In the genomic region with DNA sequence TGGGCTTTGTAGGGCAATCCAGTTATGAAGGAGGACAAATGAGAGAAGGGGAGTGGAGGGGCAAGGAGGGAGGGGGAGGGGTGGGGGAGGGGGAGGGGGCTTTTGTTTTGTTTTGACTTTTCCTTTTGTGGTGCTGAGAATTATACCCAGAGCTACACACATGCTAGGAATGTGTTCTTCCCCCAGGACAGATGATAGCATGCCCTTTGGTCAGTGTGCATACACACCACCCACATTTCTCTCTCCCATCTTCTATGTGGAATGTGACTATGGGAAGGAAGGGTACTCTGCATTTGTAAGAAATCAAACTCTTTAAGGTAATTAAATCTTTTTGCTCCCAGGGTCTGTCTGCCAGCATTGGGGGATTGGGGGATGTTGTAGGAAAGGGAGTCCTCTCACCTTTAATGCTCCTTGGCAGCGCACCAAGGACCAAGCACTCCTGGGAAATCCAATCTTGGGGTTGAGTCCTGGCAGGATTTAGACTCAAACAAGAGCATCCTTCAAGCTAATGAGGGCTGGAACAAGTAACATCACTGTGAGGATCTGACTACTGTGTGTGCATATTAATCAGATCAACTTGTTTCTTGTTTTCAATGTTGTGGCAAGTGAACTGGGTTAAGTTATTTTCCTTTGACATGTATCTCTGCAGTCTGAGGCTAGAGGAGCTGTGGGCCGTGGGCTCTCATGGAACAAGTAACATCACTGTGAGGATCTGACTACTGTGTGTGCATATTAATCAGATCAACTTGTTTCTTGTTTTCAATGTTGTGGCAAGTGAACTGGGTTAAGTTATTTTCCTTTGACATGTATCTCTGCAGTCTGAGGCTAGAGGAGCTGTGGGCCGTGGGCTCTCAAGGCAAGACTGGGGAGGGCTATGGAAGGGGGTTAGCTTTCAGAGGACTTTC, we compare ENCODE assay signal across 11 mouse cellular contexts. TPM values are rescaled to one million over a fixed set of nuclear protein-coding genes. Genes with fewer than 3 reads are reported as not detected.
DNase-seq lines count a peak whose midpoint lies in the region; ATAC-seq and TF ChIP-seq lines count a peak whose summit lies in the region.
"Not testable (repeated sequence)": the region's sequence is repeated elsewhere in the genome, so short reads cannot be mapped to it uniquely, and the experiment has no call there.
"Had no signal": no experiment of that assay in that cellular context is flagged by ENCODE, and none has a peak within 500 bp of the region (broad histone marks: within the 10 kb centered on the region; RNA-seq: fewer than 3 reads in every experiment).

No protein-coding gene starts in this region.

- H3K9me3 ChIP-seq in forebrain, embryonic 12.5 days; hindbrain, embryonic 14.5 days (ENCODE audit: control insufficient read depth, low read length); midbrain, embryonic 14.5 days (ENCODE audit: control insufficient read depth, low read length); neural tube, embryonic 14.5 days (ENCODE audit: control insufficient read depth, low read length): not testable (repeated sequence)

- not testable (repeated sequence) for TF ChIP-seq CTCF in layer of hippocampus, adult 2 months (conservative IDR thresholded peaks at IDR 0.05)

- not testable (repeated sequence) for H3K36me3 ChIP-seq in forebrain, embryonic 12.5 days (replicated peaks); hindbrain, embryonic 14.5 days (replicated peaks; ENCODE audit: control insufficient read depth, insufficient read depth); midbrain, embryonic 14.5 days (ENCODE audit: control insufficient read depth, insufficient read depth, low read length); neural tube, embryonic 14.5 days (ENCODE audit: control insufficient read depth, insufficient read depth, low read length)

- not testable (repeated sequence) for H3K4me3 ChIP-seq in forebrain, embryonic 12.5 days (replicated peaks); hindbrain, embryonic 14.5 days (replicated peaks; ENCODE audit: low read length); layer of hippocampus, adult 2 months; midbrain, embryonic 14.5 days (replicated peaks; ENCODE audit: low read depth, low read length); neural tube, embryonic 14.5 days (ENCODE audit: low read depth, low read length)

- intact Hi-C loops in left cerebral cortex, postnatal 10 days (cut with DNase I), result not testable (repeated sequence)

- H3K4me2 ChIP-seq in forebrain, embryonic 12.5 days; hindbrain, embryonic 14.5 days (replicated peaks); midbrain, embryonic 14.5 days (ENCODE audit: low read length); neural tube, embryonic 14.5 days (ENCODE audit: low read depth, low read length): not testable (repeated sequence)

- H3K27me3 ChIP-seq in forebrain, embryonic 12.5 days; hindbrain, embryonic 14.5 days (ENCODE audit: control insufficient read depth, insufficient read depth, low read length); midbrain, embryonic 14.5 days (ENCODE audit: control insufficient read depth, insufficient read depth, low read length); neural tube, embryonic 14.5 days (ENCODE audit: control insufficient read depth, insufficient read depth, low read length): not testable (repeated sequence)

- ATAC-seq in forebrain, embryonic 12.5 days (ENCODE audit: low FRiP score), result peak; percentile 65
- peak; percentile 58 for ATAC-seq in frontal cortex, adult (ENCODE audit: low TSS enrichment)
- ATAC-seq in hindbrain, embryonic 14.5 days (ENCODE audit: low FRiP score), result peak; percentile 84; the same call in 1 of the 2 replicates
- not testable (repeated sequence) for ATAC-seq in midbrain, embryonic 14.5 days (ENCODE audit: low FRiP score, low TSS enrichment)
- ATAC-seq in neural tube, embryonic 14.5 days (ENCODE audit: low read depth), result peak; percentile 82

- WGBS in forebrain, embryonic 12.5 days, result 50% methylated on average over 3 of the region's 3 CpGs
- WGBS in hindbrain, embryonic 14.5 days, result 69% methylated on average over 3 of the region's 3 CpGs
- WGBS in midbrain, embryonic 14.5 days, result 70% methylated on average over 3 of the region's 3 CpGs
- 69% methylated on average over 3 of the region's 3 CpGs for WGBS in neural tube, embryonic 14.5 days

- 0 out of 2 replicates have a peak overlapping the region, but pooled peaks have one; percentile 21 for H3K27ac ChIP-seq in forebrain, embryonic 12.5 days
- peak overlapping the region; percentile 51; the same call in 1 of the 2 replicates for H3K27ac ChIP-seq in hindbrain, embryonic 14.5 days
- H3K27ac ChIP-seq in layer of hippocampus, adult 2 months, result peak overlapping the region; percentile 91
- not testable (repeated sequence) for H3K27ac ChIP-seq in midbrain, embryonic 14.5 days (replicated peaks; ENCODE audit: low read depth, low read length); neural tube, embryonic 14.5 days (ENCODE audit: low read depth, low read length)

- H3K4me1 ChIP-seq in forebrain, embryonic 12.5 days; hindbrain, embryonic 14.5 days (replicated peaks; ENCODE audit: control insufficient read depth, insufficient read depth, low read length); midbrain, embryonic 14.5 days (ENCODE audit: control insufficient read depth, insufficient read depth, low read length); neural tube, embryonic 14.5 days (ENCODE audit: control insufficient read depth, insufficient read depth, low read length): not testable (repeated sequence)

- not testable (repeated sequence) for DNase-seq in hindbrain, embryonic 14.5 days (ENCODE audit: low spot score)
- peak in 1 of 2 experiments; percentile 70 for DNase-seq in layer of hippocampus, adult 2 months (ENCODE audit: low spot score in 2 of 2)
- peak; percentile 71 to 73 for DNase-seq in left cerebral cortex, postnatal 10 days (ENCODE audit: extremely low spot score in 1 of 2, low spot score in 2 of 2)
- DNase-seq in midbrain, embryonic 14.5 days, result peak; percentile 63
- peak; percentile 64 for DNase-seq in right cerebral cortex, postnatal 4 days

- H3K9ac ChIP-seq in forebrain, embryonic 12.5 days; hindbrain, embryonic 14.5 days; midbrain, embryonic 14.5 days (replicated peaks; ENCODE audit: low read length); neural tube, embryonic 14.5 days (replicated peaks; ENCODE audit: low read depth, low read length): not testable (repeated sequence)

RNA-seq across cellular contexts. Expression of a gene that starts 51.3 kb away (rescaled TPM):
- polyA plus RNA-seq in forebrain, embryonic 12.5 days (2016; fragmentation: Nextera tagmentation; extraction: Ambion mirVana), result 65.9 and 71.1 TPM in 2 replicates
- polyA plus RNA-seq in hindbrain, embryonic 14.5 days (2014; fragmentation: Nextera tagmentation; extraction: Ambion mirVana), result 63.9 and 71.1 TPM in 2 replicates
- 100 to 1,000 TPM in 1 of 2 experiments, 10 to 100 TPM in 1; 90.8 to 100 TPM for total RNA-seq in layer of hippocampus, adult 2 months (2021)
- total RNA-seq in left cerebral cortex, postnatal 10 days (2021), result 10 to 100 TPM; 78.6 to 81.1 TPM
- 49.1 and 63.8 TPM in 2 replicates for polyA plus RNA-seq in midbrain, embryonic 14.5 days (2014; fragmentation: Nextera tagmentation; extraction: Ambion mirVana)
- polyA plus RNA-seq in neural tube, embryonic 14.5 days (2014; fragmentation: Nextera tagmentation; extraction: Ambion mirVana), result 61.1 and 67.9 TPM in 2 replicates
- total RNA-seq: granulocyte monocyte progenitor cell, adult 5-6 weeks; hematopoietic stem cell, adult 5-6 weeks; MEL had no signal
